Mouse (Mus musculus) forebrain, embryonic 15.5 days (tissue): ENCODE data around the gene Fdx1l. TPM values are rescaled to one million over a fixed set of nuclear protein-coding genes. Genes with fewer than 3 reads are reported as not detected.

Experiments
- ATAC-seq: fragments of 200-750 bp; cut with Nextera tagmentation; replicated peaks from 2 replicates; pipeline ENCODE4 v1.8.0; 2017; ENCODE audit warnings: mild to moderate bottlenecking, moderate TSS enrichment, moderate library complexity
- H3K27ac ChIP-seq: fragments of 300-500 bp; sonication (generic); replicated peaks from 2 replicates; pipeline ENCODE4 v1.5.1; 2015; ENCODE audit warnings: mild to moderate bottlenecking, inconsistent platforms
- H3K27me3 ChIP-seq: fragments of 300-500 bp; sonication (generic); 2 replicates; pipeline ENCODE4 v1.6.1; 2015; ENCODE audit warnings: inconsistent platforms
- H3K36me3 ChIP-seq: fragments of 300-500 bp; sonication (generic); 2 replicates; pipeline ENCODE4 v1.6.1; 2015; ENCODE audit warnings: mild to moderate bottlenecking, inconsistent platforms
- H3K4me1 ChIP-seq: fragments of 300-500 bp; sonication (generic); 2 replicates; pipeline ENCODE4 v1.6.1; 2015; ENCODE audit warnings: inconsistent platforms
- H3K4me2 ChIP-seq: fragments of 300-500 bp; sonication (generic); replicated peaks from 2 replicates; pipeline ENCODE4 v1.6.1; 2015; ENCODE audit warnings: mild to moderate bottlenecking, inconsistent platforms
- H3K4me3 ChIP-seq: fragments of 300-500 bp; sonication (generic); 2 replicates; pipeline ENCODE4 v1.5.1; 2015; ENCODE audit warnings: mild to moderate bottlenecking, inconsistent platforms
- H3K9ac ChIP-seq: fragments of 300-500 bp; sonication (generic); replicated peaks from 2 replicates; pipeline ENCODE4 v1.6.1; 2015; ENCODE audit warnings: mild to moderate bottlenecking, inconsistent platforms
- H3K9me3 ChIP-seq: fragments of 300-500 bp; sonication (generic); 2 replicates; pipeline ENCODE4 v1.6.1; 2016; ENCODE audit warnings: inconsistent platforms
- WGBS: fragments of 180-500 bp; shearing (Covaris S2); methylation state at CpG from one replicate; pipeline ENCODE4 v1.1.7; 2015; ENCODE audit warnings: mixed read lengths; 5-methylcytosine and 5-hydroxymethylcytosine counted together
- polyA plus RNA-seq: library from polyadenylated mRNA; unstranded; fragments of >200 nt; fragmentation: Nextera tagmentation; extraction: Ambion mirVana; gene quantifications from 2 replicates; pipeline ENCODE4 v1.2.1, GENCODE M21; 2015

The Fdx1l gene
- polyA plus RNA-seq, 1 experiment from 2014 or later = 52.2 TPM

- Histone ChIP-seq H3K36me3 (no peaks in the 10 kb centered on the region), H3K9ac (peak overlapping the region; percentile 56; the same call in 1 of the 2 replicates), H3K4me2 (peak overlapping the region; percentile 96), H3K27me3 (peaks cover 86% of the 10 kb centered on the region), H3K9me3 (no peaks in the 10 kb centered on the region), H3K4me3 (peak overlapping the region; percentile 53), H3K27ac (no peak overlapping the region), H3K4me1 (peaks cover 69% of the 10 kb centered on the region)
- ATAC-seq = no peak
- WGBS = 1% methylated on average over 7 of the region's 7 CpGs
Observed at GRCm38 (mm10) chr9:21032491-21032890, 40.9 kb downstream of the Fdx1l start.

- Histone ChIP-seq H3K27ac (peak within 1 kb of the TSS; percentile 20; the same call in 1 of the 2 replicates), H3K27me3 (peaks cover 81% of the 10 kb centered on the region), H3K9me3 (no peaks in the 10 kb centered on the region), H3K4me3 (peak within 1 kb of the TSS; percentile 53), H3K4me1 (peaks cover 63% of the 10 kb centered on the region), H3K9ac (peak within 1 kb of the TSS; percentile 56), H3K36me3 (no peaks in the 10 kb centered on the region), H3K4me2 (peak within 1 kb of the TSS; percentile 96)
- WGBS = under 1% methylated on average over 35 of the region's 35 CpGs
- ATAC-seq = peak; percentile 42
Observed at GRCm38 (mm10) chr9:21031896-21032351, 41.5 kb downstream of the Fdx1l start, which contains the start of gene Icam5. TSS of gene Icam5 (plus strand) at chr9:21032073.

GRCm38 (mm10) chr9:21031251-21031895, 42.0 kb downstream of the Fdx1l start:
- H3K4me3 ChIP-seq = peak overlapping the region; percentile 53
- peak overlapping the region; percentile 20; the same call in 1 of the 2 replicates for H3K27ac ChIP-seq
- H3K9ac ChIP-seq = peak overlapping the region; percentile 56
- peak overlapping the region; percentile 96 for H3K4me2 ChIP-seq
- no peaks in the 10 kb centered on the region for H3K9me3 ChIP-seq
- ATAC-seq = peak; percentile 65
- peaks cover 58% of the 10 kb centered on the region for H3K4me1 ChIP-seq
- peaks cover 75% of the 10 kb centered on the region for H3K27me3 ChIP-seq
- under 1% methylated on average over 36 of the region's 36 CpGs for WGBS
- no peaks in the 10 kb centered on the region for H3K36me3 ChIP-seq

- Histone ChIP-seq H3K4me1 (peaks cover 54% of the 10 kb centered on the region), H3K4me3 (peak overlapping the region; percentile 53)
- ATAC-seq = peak; percentile 55
Observed at GRCm38 (mm10) chr9:21030781-21031250, 42.6 kb downstream of the Fdx1l start.

GRCm38 (mm10) chr9:21030055-21030600, 43.3 kb downstream of the Fdx1l start:
- H3K27me3 ChIP-seq = peaks cover 67% of the 10 kb centered on the region
- H3K4me3 ChIP-seq = no peak overlapping the region
- no peak for ATAC-seq
- WGBS = 17% methylated on average over 22 of the region's 22 CpGs
- H3K27ac ChIP-seq = no peak overlapping the region
- 0 out of 2 replicates have a peak overlapping the region, but pooled peaks have one; percentile 96 for H3K4me2 ChIP-seq
- H3K9me3 ChIP-seq = no peaks in the 10 kb centered on the region
- peaks cover 50% of the 10 kb centered on the region for H3K4me1 ChIP-seq
- H3K36me3 ChIP-seq = no peaks in the 10 kb centered on the region
- no peak overlapping the region for H3K9ac ChIP-seq

More at GRCm38 (mm10) chr9:21030781-21031250, 42.6 kb downstream of the Fdx1l start:
- Histone ChIP-seq H3K27ac (no peak overlapping the region), H3K9me3 (no peaks in the 10 kb centered on the region), H3K27me3 (peaks cover 70% of the 10 kb centered on the region), H3K9ac (0 out of 2 replicates have a peak overlapping the region, but pooled peaks have one; percentile 56), H3K4me2 (peak overlapping the region; percentile 96), H3K36me3 (no peaks in the 10 kb centered on the region)
- under 1% methylated on average over 13 of the region's 13 CpGs for WGBS

- WGBS = 2% methylated on average over 37 of the region's 37 CpGs
- no peaks in the 10 kb centered on the region for H3K9me3 ChIP-seq
- H3K27me3 ChIP-seq = peaks cover 60% of the 10 kb centered on the region
- peaks cover 47% of the 10 kb centered on the region for H3K4me1 ChIP-seq
- H3K4me2 ChIP-seq = peak within 1 kb of the TSS; percentile 44
- no peaks in the 10 kb centered on the region for H3K36me3 ChIP-seq
- no peak within 1 kb of the TSS for H3K9ac ChIP-seq
- no peak within 1 kb of the TSS for H3K27ac ChIP-seq
- no peak for ATAC-seq
- H3K4me3 ChIP-seq = peak within 1 kb of the TSS; percentile 9
Observed at GRCm38 (mm10) chr9:21029291-21030054, 43.9 kb downstream of the Fdx1l start, which contains the start of gene Icam4. TSS of gene Icam4 (plus strand) at chr9:21029373.

- no peak for ATAC-seq
- Histone ChIP-seq H3K4me1 (peaks cover 46% of the 10 kb centered on the region), H3K9ac (no peak overlapping the region), H3K36me3 (no peaks in the 10 kb centered on the region), H3K4me2 (no peak overlapping the region), H3K27ac (no peak overlapping the region), H3K27me3 (peaks cover 53% of the 10 kb centered on the region), H3K9me3 (no peaks in the 10 kb centered on the region), H3K4me3 (no peak overlapping the region)
- 74% methylated on average over 6 of the region's 6 CpGs for WGBS
Observed at GRCm38 (mm10) chr9:21028560-21029110, 44.8 kb downstream of the Fdx1l start.

- Histone ChIP-seq H3K4me2 (no peak overlapping the region), H3K27ac (no peak overlapping the region), H3K36me3 (no peaks in the 10 kb centered on the region), H3K4me3 (no peak overlapping the region), H3K4me1 (peaks cover 38% of the 10 kb centered on the region), H3K9ac (no peak overlapping the region), H3K9me3 (no peaks in the 10 kb centered on the region), H3K27me3 (peaks cover 45% of the 10 kb centered on the region)
- ATAC-seq = no peak
- WGBS = 54% methylated on average over 8 of the region's 8 CpGs
Observed at GRCm38 (mm10) chr9:21027774-21028290, 45.6 kb downstream of the Fdx1l start.

GRCm38 (mm10) chr9:21026849-21027248, 46.6 kb downstream of the Fdx1l start:
- Histone ChIP-seq H3K27me3 (peaks cover 35% of the 10 kb centered on the region), H3K36me3 (no peaks in the 10 kb centered on the region), H3K4me1 (peaks cover 28% of the 10 kb centered on the region), H3K9ac (no peak overlapping the region), H3K4me3 (no peak overlapping the region), H3K27ac (no peak overlapping the region), H3K4me2 (no peak overlapping the region), H3K9me3 (no peaks in the 10 kb centered on the region)
- 85% methylated on average over 12 of the region's 12 CpGs for WGBS
- no peak for ATAC-seq

GRCm38 (mm10) chr9:21025258-21025810, 48.1 kb downstream of the Fdx1l start:
- Histone ChIP-seq H3K9ac (no peak overlapping the region), H3K27me3 (peaks cover 27% of the 10 kb centered on the region), H3K36me3 (no peaks in the 10 kb centered on the region), H3K9me3 (no peaks in the 10 kb centered on the region), H3K4me3 (no peak overlapping the region), H3K4me2 (no peak overlapping the region), H3K27ac (no peak overlapping the region), H3K4me1 (peaks cover 13% of the 10 kb centered on the region)
- ATAC-seq = no peak
- WGBS = 70% methylated on average over 19 of the region's 19 CpGs

GRCm38 (mm10) chr9:21022726-21023125, 50.7 kb downstream of the Fdx1l start:
- peaks cover 16% of the 10 kb centered on the region; the same call in 1 of the 2 replicates for H3K27me3 ChIP-seq
- H3K9me3 ChIP-seq = no peaks in the 10 kb centered on the region
- 86% methylated on average over 1 of the region's 1 CpGs for WGBS
- no peak overlapping the region for H3K27ac ChIP-seq
- H3K9ac ChIP-seq = no peak overlapping the region
- H3K36me3 ChIP-seq = no peaks in the 10 kb centered on the region
- no peak for ATAC-seq
- no peak overlapping the region for H3K4me3 ChIP-seq
- no peak overlapping the region for H3K4me2 ChIP-seq
- H3K4me1 ChIP-seq = no peaks in the 10 kb centered on the region
